Mouse (Mus musculus): ENCODE results near the gene Ankrd34c.

Ankrd34c gene

GRCm38 (mm10) chr9:89678974-89679373 lies 59.3 kb downstream of the Ankrd34c start:
- CTCF ChIA-PET: interaction anchor here (0.9 kb wide), 1 partner anchor 10 kb away, joined by 4 read pairs; no protein-coding TSS in a partner anchor

Data from spleen, embryonic (tissue).